Mouse (Mus musculus) mouse embryonic stem cell (cell line): ENCODE measurements around the gene Col4a3.

Experiments
- in situ Hi-C, 2 experiments: fragments of 300-500 bp; cut with MboI; formaldehyde crosslinking; loops; 1 replicate in 1 of 2; 3 replicates in 1 of 2; pipeline ENCODE4 v1.14.3; 2019 to 2020; ENCODE audit warnings: low sequenced_read_pairs in 2 of 2, low pct_unique_long_range_greater_than_20kb in 1 of 2, mixed read lengths in 1 of 2; ENCODE audit not compliant: unreplicated experiment in 1 of 2

Gene Col4a3

DNA sequence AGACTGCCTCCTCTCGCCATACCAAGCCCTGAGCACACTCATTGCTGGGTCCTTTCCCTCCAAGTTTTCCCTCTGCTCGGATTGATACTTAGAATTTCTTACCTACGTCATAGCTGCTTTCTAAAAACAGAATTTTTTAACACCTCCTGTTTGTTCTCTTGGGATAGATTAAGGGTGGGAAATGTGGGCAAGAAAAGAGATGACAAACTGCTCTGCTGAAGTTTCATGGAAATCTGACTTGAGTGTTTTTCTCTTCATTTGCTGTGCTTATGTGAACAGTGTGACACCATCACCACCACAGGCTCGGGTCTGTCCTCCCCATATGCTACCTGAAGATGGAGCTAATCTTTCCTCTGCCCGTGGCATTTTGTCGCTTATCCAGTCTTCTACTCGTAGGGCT, 154.8 kb downstream of the Col4a3 start:
- in situ Hi-C loops = no loop called here

DNA sequence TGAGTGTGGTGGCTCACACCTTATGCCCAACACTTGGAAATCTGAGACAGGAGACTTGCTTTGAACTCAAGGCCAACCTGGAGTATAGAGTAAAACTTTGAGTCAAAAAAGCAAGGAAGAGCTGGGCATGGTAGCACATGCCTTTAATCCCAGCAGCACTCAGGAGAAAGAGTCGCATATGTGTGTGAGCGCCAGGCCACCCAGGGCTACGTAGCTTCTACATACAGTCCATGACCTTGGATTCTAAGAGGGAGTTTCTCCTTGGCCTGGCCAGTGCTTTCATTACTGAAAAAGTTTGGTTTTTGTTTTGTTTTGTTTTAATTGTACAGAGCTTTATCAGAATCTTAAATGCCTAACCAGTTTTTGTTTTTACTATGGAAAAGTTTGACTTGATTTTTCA, 157.2 kb downstream of the Col4a3 start:
- in situ Hi-C loops = no loop called here

DNA sequence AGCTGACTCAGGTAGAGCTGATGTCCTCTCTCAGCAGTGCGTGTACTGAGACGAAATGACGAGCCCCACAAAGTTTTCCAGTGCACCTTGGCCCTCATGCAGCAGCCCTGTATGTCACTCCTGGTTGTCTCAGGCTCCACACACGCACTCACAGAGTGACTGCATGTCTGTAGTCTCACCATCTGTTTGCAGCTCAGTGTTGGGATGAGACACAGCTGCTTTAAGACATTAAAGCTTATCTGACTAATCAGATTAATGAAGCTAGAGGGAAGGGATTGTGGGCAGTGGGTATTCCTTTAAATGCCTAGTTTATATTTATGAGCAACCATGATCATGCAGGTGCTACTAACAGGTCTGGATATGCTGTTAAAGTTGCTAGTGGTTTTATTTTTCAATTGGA, 159.7 kb downstream of the Col4a3 start:
- in situ Hi-C loops = no loop called here

DNA sequence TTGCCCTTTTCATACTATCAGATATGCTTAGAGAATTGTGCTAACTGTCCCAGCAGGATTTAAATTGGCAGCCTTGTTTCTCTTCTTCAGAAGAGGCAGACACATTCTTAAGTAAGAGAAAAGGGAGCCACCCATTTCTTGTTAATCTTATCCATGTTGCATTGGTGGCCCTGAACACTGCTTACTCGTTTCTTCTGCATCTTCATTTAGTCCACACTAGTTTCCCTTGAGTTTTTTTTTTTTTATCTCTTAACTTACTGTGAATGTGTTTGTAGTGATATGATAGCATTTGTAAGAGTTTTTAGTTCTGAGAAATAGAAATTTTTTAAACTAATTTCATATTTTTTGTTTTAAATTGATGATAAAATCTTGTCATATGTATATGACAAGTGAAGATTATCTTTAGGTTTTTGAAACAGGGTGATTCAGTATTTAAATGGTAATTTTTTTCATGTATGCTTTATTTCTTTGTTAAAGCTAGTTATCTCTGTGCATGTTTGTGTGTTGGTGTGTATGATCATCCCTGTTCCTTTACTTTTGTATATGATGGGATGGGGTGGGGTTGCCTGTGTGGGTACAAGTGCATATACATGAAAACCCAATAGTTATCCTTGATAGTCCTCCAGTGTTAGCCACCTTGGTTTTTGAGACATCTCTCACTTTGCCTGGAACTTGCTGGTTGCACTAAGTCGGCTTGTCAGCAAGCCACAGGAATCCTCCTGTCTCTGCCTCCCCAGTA, 161.2 kb downstream of the Col4a3 start:
- in situ Hi-C loops = no loop called here

DNA sequence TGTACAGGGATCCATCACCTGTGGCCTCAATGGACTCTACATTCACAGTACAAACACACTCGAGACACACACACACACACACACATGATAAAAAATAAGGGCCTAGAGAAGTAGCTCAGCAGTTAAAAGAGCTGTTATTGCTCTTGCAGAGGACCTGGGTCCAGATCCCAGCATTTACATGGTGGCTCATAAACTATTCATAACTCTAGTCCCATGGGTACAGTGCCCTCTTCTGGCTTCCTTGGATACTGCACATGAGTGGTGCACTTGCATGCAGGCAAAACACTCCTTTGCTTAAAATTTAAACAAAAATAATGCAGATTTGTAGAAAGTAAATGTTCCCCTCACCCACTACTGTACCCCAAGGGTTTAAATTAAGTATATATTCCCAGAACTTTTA, 172.8 kb downstream of the Col4a3 start:
- in situ Hi-C loops = no loop called here

DNA sequence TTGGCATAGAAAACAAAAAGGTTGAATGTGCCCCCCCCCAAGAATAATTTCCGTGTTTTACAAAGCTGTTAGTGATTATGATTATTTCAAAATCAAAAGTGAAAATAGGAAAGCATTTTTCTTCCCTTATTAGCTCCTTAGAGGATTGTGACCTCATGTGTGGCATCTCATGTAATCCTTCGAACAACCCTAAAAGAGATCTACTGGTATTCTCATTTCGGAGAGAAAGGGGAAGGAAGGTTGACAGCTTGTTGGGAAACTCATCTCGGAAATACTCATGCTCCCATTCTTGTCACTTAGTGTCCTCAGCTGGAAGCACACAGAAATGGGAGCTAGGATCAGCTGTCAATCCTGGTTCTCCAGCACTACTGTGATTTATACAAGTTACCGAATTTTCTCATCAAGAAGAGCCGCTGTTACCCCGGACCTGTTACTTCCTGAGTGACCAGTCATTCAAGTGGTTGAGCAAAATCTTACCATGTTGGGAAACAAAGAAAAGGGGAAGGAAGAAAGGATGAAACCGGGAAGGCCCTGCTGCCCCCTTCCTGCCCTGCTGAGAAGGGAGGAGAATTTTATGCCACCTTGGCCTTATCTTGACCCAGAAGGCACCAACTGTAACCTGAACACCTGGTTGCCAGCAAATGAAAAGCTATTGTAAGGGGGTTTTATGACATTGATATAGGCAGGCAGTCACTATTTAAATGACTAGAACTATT, 174.9 kb downstream of the Col4a3 start:
- in situ Hi-C loops = no loop called here

DNA sequence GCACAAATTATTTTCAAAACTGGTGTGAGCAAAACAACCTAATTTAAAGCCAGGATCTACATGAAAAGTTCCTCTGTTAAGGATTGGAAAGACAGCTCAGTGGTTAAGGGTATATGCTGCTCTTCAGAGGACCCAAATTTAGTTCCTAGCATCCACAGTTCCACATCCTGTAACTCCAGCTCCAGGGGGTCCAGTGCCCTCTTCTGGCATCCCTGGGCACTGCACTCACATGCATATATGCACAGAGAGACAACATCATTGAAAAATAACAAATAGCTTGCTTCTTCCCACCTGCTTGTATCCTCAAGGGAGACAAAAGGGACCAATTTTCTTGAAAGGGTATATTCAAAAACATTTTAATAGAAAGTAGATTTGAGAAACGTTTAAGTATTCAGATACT, 175.6 kb downstream of the Col4a3 start:
- in situ Hi-C loops = no loop called here

DNA sequence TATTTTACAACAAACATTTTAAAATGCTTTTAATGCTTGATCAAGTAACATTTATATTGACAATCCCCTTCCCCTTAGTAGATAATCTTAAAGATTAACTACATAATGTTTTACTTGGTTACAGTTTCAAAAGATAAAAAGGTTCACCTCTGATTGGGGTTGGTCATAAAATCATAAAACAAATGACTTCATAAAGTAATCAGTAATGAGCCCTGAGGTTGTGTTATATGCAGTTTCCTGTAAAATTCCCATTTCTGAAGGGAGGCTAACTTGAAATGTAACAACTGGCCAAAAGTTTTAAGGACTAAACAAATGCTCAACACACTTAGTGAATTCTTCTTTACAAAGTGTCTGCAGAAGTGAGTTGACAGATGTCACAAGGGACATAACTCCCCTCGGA, 179.5 kb downstream of the Col4a3 start:
- in situ Hi-C loops = no loop called here

DNA sequence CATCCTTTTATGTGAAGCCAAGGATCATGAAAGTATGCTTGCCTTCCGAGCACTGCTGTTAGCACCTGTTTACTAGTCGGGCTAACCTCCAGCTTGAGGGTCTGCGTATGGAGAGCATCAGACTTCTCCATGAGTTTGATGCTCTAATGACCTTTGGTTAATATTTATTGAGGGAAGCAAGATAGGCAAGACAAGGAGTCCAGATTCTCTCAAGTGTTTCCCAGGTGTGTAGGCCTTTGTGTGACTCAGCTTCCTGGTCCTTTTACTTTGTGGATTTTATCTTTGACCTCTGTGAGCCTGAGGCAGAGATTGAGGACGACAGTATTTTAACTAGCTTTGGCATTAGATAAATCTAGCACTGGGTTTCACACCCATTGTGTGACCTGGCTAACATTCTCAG, 179.9 kb downstream of the Col4a3 start:
- in situ Hi-C loops = no loop called here

DNA sequence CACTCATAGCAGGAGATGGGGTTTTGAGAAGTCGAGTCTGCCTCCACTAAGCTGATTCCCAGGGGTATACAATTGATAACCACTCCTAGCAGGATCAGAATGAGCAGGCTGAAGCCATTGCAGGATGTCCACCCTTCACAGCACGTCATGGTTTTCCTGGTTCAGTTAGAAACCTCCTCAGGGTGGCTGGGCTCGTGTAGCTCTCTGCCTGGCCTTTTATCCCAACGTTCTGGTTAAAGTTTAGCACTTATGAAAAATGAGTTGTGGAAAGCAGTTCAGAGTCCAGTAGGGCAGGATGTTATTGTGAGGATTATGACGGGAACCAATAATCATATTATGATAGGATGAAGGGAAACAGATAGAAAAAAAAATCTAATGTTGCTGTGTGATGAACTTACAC, 181.5 kb downstream of the Col4a3 start, which contains the start of gene Tm4sf20:
Tm4sf20 (minus strand) TSS at position 193 of the 400 bp plus-strand sequence.
- in situ Hi-C loops = no loop called here

DNA sequence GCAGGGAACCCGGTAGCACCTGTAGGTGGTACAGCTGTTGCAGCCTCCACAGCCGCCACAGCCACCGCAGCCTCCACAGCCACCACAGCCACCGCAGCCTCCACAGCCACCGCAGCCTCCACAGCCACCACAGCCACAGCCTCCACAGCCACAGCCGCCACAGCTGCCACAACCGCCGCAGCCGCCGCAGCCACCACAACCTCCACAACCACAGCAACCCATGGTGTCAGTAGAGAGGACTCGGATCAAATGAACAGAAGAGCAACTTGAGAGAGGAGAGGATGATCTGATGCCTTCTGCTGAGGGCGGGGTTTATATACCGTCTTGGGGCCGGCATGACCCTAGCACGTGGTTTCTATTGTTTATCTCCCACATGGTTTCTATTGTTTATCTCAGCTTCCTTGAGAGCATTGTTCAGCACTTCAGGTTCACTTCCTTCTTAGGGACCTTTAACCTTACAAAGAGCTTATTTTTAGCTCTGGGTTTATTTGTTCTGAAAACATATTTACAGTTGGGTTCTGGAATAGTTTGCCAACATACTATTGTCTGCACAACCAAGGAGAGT, 184.4 kb downstream of the Col4a3 start, which contains the start of gene Gm47791:
Gm47791 (minus strand) TSS at position 222 of the 565 bp plus-strand sequence.
- in situ Hi-C loops = no loop called here
